Mouse (Mus musculus) liver, embryonic 11.5 days (tissue): ENCODE results near the gene Krt35. TPM values are rescaled to one million over a fixed set of nuclear protein-coding genes. Genes with fewer than 3 reads are reported as not detected.

Experiments used
- ATAC-seq: fragments of 200-750 bp; cut with Nextera tagmentation; replicated peaks from 2 replicates; pipeline ENCODE4 v1.8.0; 2017; ENCODE audit warnings: moderate number of reproducible peaks, mild to moderate bottlenecking, moderate TSS enrichment, moderate library complexity; ENCODE audit not compliant: low FRiP score
- DNase-seq: peaks from one replicate; pipeline ENCODE4 v3.0.0-alpha.2; 2017; ENCODE audit warnings: low spot score
- H3K27ac ChIP-seq: fragments of 300-500 bp; sonication (generic); 2 replicates; pipeline ENCODE4 v1.5.1; 2014; ENCODE audit warnings: mild to moderate bottlenecking, low read depth, low read length, control low read depth
- H3K27me3 ChIP-seq: fragments of 300-500 bp; sonication (generic); replicated peaks from 2 replicates; pipeline ENCODE4 v1.6.1; 2014; ENCODE audit warnings: low read length, mixed read lengths; ENCODE audit not compliant: control insufficient read depth, insufficient read depth
- H3K36me3 ChIP-seq: fragments of 300-500 bp; sonication (generic); 2 replicates; pipeline ENCODE4 v1.6.1; 2014; ENCODE audit warnings: mild to moderate bottlenecking, low read length, moderate library complexity, mixed read lengths; ENCODE audit not compliant: control insufficient read depth, insufficient read depth
- H3K4me1 ChIP-seq: fragments of 300-500 bp; sonication (generic); replicated peaks from 2 replicates; pipeline ENCODE4 v1.6.1; 2014; ENCODE audit warnings: low read length, mixed read lengths; ENCODE audit not compliant: control insufficient read depth, insufficient read depth
- H3K4me2 ChIP-seq: fragments of 300-500 bp; sonication (generic); 2 replicates; pipeline ENCODE4 v1.6.1; 2014; ENCODE audit warnings: mild to moderate bottlenecking, control low read depth, moderate library complexity
- H3K4me3 ChIP-seq: fragments of 300-500 bp; sonication (generic); 2 replicates; pipeline ENCODE4 v1.5.1; 2014; ENCODE audit warnings: low read depth, low read length, control low read depth
- H3K9ac ChIP-seq: fragments of 300-500 bp; sonication (generic); 2 replicates; pipeline ENCODE4 v1.6.1; 2014; ENCODE audit warnings: low read depth, low read length, control low read depth
- H3K9me3 ChIP-seq: fragments of 300-500 bp; sonication (generic); 2 replicates; pipeline ENCODE4 v1.6.1; 2016; ENCODE audit warnings: low read length, inconsistent platforms, mixed read lengths; ENCODE audit not compliant: control insufficient read depth
- WGBS: fragments of 180-500 bp; shearing (Covaris S2); extraction: QIAGEN DNeasy Blood & Tissue Kit; methylation state at CpG from one replicate; pipeline ENCODE4 v1.1.7; 2014; 5-methylcytosine and 5-hydroxymethylcytosine counted together
- polyA plus RNA-seq: library from polyadenylated mRNA; unstranded; fragments of >200 nt; fragmentation: Nextera tagmentation; extraction: Ambion mirVana; gene quantifications from 2 replicates; pipeline ENCODE4 v1.2.1, GENCODE M21; 2014

Krt35 gene
- polyA plus RNA-seq, 1 experiment from 2014 or later = not detected

DNA sequence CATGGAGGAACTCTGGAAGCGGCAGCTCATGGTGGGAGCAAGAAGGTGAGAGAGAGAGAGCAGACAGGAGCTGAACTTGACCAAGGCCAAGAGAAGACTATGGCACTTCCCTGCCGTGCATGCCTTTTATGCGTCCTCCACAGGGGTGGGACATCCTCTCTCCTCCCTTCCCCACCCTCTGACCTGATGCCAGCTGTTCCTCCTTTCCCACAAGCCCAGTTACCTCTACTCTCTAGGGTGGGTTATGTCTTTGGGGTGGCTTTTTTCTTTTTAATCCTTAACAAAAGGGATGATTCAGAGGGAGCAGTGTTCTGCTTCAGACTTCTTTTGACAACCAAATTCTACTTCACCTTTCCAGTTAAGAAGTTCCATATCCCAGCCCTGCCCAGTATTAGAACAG is 25.4 kb upstream of the Krt35 start, which contains the start of gene Krt13:
Gene Krt13, minus strand, starts transcription at position 101 of the 400 bp plus-strand sequence.
- H3K36me3 ChIP-seq = no peaks in the 10 kb centered on the region
- no peak within 1 kb of the TSS for H3K4me3 ChIP-seq
- 72% methylated on average over 3 of the region's 3 CpGs for WGBS
- H3K27me3 ChIP-seq = no peaks in the 10 kb centered on the region
- 0 out of 2 replicates have a peak, but pooled peaks cover 2% of the 10 kb centered on the region for H3K4me1 ChIP-seq
- no peak within 1 kb of the TSS for H3K27ac ChIP-seq
- H3K9me3 ChIP-seq = no peaks in the 10 kb centered on the region
- ATAC-seq (no peak), DNase-seq (no peak)
- no peak within 1 kb of the TSS for H3K4me2 ChIP-seq
- H3K9ac ChIP-seq = no peak within 1 kb of the TSS

GRCm38 (mm10) chr11:100120331-100120730 is 24.3 kb upstream of the Krt35 start:
- Histone ChIP-seq H3K27me3 (no peaks in the 10 kb centered on the region), H3K4me3 (no peak overlapping the region), H3K9ac (no peak overlapping the region), H3K27ac (no peak overlapping the region), H3K4me1 (no peaks in the 10 kb centered on the region), H3K36me3 (no peaks in the 10 kb centered on the region), H3K4me2 (no peak overlapping the region), H3K9me3 (no peaks in the 10 kb centered on the region)
- DNase-seq = no peak
- no peak for ATAC-seq
- WGBS = 79% methylated on average over 5 of the region's 5 CpGs

DNA sequence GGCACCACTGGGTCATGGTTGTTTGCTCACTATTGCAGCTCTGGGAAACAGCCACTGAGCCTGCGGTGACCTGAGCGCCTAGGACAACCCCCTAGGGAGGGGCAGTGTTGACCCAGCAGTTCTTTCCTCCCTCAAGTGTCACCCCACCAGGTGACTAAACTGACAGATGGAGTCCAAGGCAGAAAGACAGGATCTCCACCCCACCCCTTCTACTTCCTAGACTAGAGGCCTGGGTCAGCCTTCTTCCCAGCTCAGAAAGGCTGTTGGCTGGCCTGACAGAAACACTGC is 17.6 kb upstream of the Krt35 start:
- Histone ChIP-seq H3K27me3 (no peaks in the 10 kb centered on the region), H3K4me3 (no peak overlapping the region), H3K9me3 (no peaks in the 10 kb centered on the region), H3K36me3 (no peaks in the 10 kb centered on the region), H3K9ac (no peak overlapping the region), H3K4me2 (no peak overlapping the region), H3K27ac (no peak overlapping the region), H3K4me1 (no peaks in the 10 kb centered on the region)
- DNase-seq (no peak), ATAC-seq (no peak)
- 88% methylated on average over 2 of the region's 2 CpGs for WGBS

- no peak overlapping the region for H3K4me2 ChIP-seq
- DNase-seq = no peak
- no peaks in the 10 kb centered on the region for H3K4me1 ChIP-seq
- WGBS = 75% methylated on average over 11 of the region's 11 CpGs
- H3K9me3 ChIP-seq = no peaks in the 10 kb centered on the region
- H3K36me3 ChIP-seq = no peaks in the 10 kb centered on the region
- no peak overlapping the region for H3K27ac ChIP-seq
- H3K27me3 ChIP-seq = no peaks in the 10 kb centered on the region
- no peak overlapping the region for H3K9ac ChIP-seq
- H3K4me3 ChIP-seq = no peak overlapping the region
- no peak for ATAC-seq
Observed at GRCm38 (mm10) chr11:100112935-100113741, 17.1 kb upstream of the Krt35 start.

DNA sequence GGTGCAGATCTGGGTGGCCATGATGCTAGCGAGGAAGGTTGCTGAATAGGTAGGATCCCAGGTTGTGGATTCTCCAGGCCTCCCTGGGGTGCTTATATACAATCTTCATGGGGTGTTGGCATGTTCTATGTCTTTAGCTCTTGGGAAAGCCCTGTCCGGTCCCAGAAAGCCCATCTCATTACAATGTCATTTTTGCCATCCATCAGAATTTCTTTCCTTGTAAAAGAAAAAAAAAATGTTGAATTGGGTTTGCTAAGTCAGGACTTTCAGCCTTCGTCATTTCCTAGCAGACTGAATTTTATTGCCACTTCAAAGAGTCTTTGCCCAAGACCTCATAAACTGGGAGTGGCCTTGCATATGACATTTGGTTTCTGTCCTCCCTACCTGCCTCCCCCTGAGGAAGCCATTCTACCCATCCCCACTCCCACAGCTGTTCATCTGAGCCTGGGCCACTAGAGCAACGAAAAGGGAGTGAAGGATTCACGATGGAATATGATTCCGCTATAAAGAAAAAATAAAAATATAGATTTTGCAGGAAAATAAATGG is 9.6 kb upstream of the Krt35 start, which contains the start of gene Krt36:
Gene Krt36, minus strand, starts transcription at position 51 of the 547 bp plus-strand sequence.
- no peak for ATAC-seq
- no peaks in the 10 kb centered on the region for H3K4me1 ChIP-seq
- no peaks in the 10 kb centered on the region for H3K36me3 ChIP-seq

GRCm38 (mm10) chr11:100102693-100103429 is 6.8 kb upstream of the Krt35 start:
- no peak overlapping the region for H3K9ac ChIP-seq
- no peaks in the 10 kb centered on the region for H3K36me3 ChIP-seq
- no peaks in the 10 kb centered on the region for H3K4me1 ChIP-seq
- no peak overlapping the region for H3K4me2 ChIP-seq
- H3K4me3 ChIP-seq = no peak overlapping the region
- H3K27ac ChIP-seq = no peak overlapping the region
- 63% methylated on average over 15 of the region's 15 CpGs for WGBS
- DNase-seq (no peak), ATAC-seq (no peak)
- H3K27me3 ChIP-seq = no peaks in the 10 kb centered on the region
- no peaks in the 10 kb centered on the region for H3K9me3 ChIP-seq

More for the DNA sequence above, 9.6 kb upstream of the Krt35 start, which contains the start of gene Krt36:
- H3K27me3 ChIP-seq = no peaks in the 10 kb centered on the region
- no peaks in the 10 kb centered on the region for H3K9me3 ChIP-seq
- H3K4me2 ChIP-seq = no peak within 1 kb of the TSS
- no peak for DNase-seq
- H3K9ac ChIP-seq = no peak within 1 kb of the TSS
- H3K4me3 ChIP-seq = no peak within 1 kb of the TSS
- 84% methylated on average over 6 of the region's 6 CpGs for WGBS
- no peak within 1 kb of the TSS for H3K27ac ChIP-seq

DNA sequence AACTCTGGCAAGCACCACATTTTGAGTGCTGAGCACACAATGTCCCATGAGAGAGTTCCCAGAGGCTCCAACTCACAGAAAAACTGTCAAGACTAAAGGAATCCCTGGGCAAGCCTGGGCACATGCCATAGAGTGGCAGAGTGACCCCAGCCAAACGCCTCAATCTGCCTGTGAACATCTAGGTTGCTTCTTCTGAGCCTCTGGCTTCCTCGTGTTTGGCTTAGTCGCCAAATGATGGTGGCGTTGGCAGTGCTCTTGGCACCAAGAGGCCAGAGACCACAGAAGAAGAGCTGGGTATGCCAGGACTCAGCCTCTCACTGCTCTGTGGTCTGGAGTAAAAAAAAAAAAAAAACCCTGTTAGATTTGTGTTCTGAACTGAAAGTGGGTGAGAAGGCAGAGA is 4.3 kb upstream of the Krt35 start:
- Histone ChIP-seq H3K9ac (no peak overlapping the region), H3K9me3 (no peaks in the 10 kb centered on the region), H3K27ac (no peak overlapping the region), H3K4me1 (no peaks in the 10 kb centered on the region), H3K4me3 (no peak overlapping the region), H3K36me3 (no peaks in the 10 kb centered on the region), H3K27me3 (no peaks in the 10 kb centered on the region), H3K4me2 (no peak overlapping the region)
- ATAC-seq (no peak), DNase-seq (no peak)
- 73% methylated on average over 4 of the region's 4 CpGs for WGBS

DNA sequence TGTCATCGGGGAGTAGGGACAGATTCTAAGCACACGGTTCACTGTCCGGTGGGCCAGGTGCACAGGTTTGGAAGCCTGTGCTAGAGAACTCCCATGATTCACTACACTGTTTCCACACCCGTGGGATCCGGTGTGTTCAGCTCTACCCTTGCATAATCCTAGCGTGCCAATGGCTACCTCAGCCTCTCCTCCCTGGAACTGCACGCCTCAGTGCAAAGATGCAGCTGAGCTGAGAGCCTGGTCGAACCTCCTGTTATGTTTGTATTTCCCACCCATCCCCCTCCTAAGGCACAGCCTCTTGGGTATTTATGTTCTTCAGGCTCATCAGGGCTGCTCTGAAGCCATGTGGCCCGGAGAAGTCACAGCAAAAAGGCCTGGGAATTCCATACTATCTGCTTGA is 1.8 kb upstream of the Krt35 start:
- Histone ChIP-seq H3K27ac (no peak overlapping the region), H3K9me3 (no peaks in the 10 kb centered on the region), H3K36me3 (no peaks in the 10 kb centered on the region), H3K4me3 (no peak overlapping the region), H3K4me2 (no peak overlapping the region), H3K27me3 (no peaks in the 10 kb centered on the region), H3K9ac (no peak overlapping the region), H3K4me1 (no peaks in the 10 kb centered on the region)
- WGBS = 73% methylated on average over 9 of the region's 9 CpGs
- no peak for DNase-seq
- no peak for ATAC-seq
